Mouse (Mus musculus) myocyte (in vitro differentiated cells): Measurements from ENCODE around the gene Cd19. TPM values are rescaled to one million over a fixed set of nuclear protein-coding genes. Genes with fewer than 3 reads are reported as not detected.

ENCODE experiments used
- H3K27me3 ChIP-seq: one replicate; pipeline ENCODE4 v1.6.1; 2011; ENCODE audit not compliant: control insufficient read depth, insufficient read depth, insufficient read length
- H3K36me3 ChIP-seq: one replicate; pipeline ENCODE4 v1.6.1; 2011; ENCODE audit not compliant: control insufficient read depth, insufficient read depth
- H3K4me2 ChIP-seq: one replicate; pipeline ENCODE4 v1.6.1; 2011; ENCODE audit warnings: low read depth, control low read depth
- H3K4me3 ChIP-seq: one replicate; pipeline ENCODE4 v1.5.1; 2011; ENCODE audit warnings: mild to moderate bottlenecking, control low read depth, moderate library complexity
- H3K79me2 ChIP-seq: one replicate; pipeline ENCODE4 v1.6.1; 2011; ENCODE audit not compliant: control insufficient read depth, insufficient read depth
- H3ac ChIP-seq: one replicate; pipeline ENCODE4 v1.6.1; 2011; ENCODE audit not compliant: control insufficient read depth, insufficient read length
- CEBPB ChIP-seq: IDR thresholded peaks from 2 replicates; pipeline ENCODE4 v1.6.1; 2011; ENCODE audit warnings: mild to moderate bottlenecking, moderate library complexity; ENCODE audit not compliant: poor library complexity, insufficient read depth, severe bottlenecking
- E2F4 ChIP-seq: IDR thresholded peaks from one replicate; pipeline ENCODE4 v1.6.1; 2011; ENCODE audit warnings: mild to moderate bottlenecking, control low read depth, moderate library complexity; ENCODE audit not compliant: insufficient read depth
- MAX ChIP-seq: IDR thresholded peaks from one replicate; pipeline ENCODE4 v1.6.1; 2011; ENCODE audit warnings: low read depth, mild to moderate bottlenecking, control low read depth
- MYOD1 ChIP-seq, 3 experiments: IDR thresholded peaks; one replicate each; pipeline ENCODE4 v1.6.1; 2011; ENCODE audit warnings: control low read depth in 2 of 3, low read depth in 2 of 3, mild to moderate bottlenecking in 2 of 3, moderate library complexity in 1 of 3; ENCODE audit not compliant: insufficient read length in 2 of 3, control insufficient read depth in 1 of 3
- MYOG ChIP-seq, 3 experiments: IDR thresholded peaks; one replicate each; pipeline ENCODE4 v1.6.1; 2011; ENCODE audit warnings: control low read depth in 2 of 3, low read depth in 2 of 3, mild to moderate bottlenecking in 2 of 3; ENCODE audit not compliant: insufficient read length in 2 of 3, control insufficient read depth in 1 of 3, insufficient read depth in 1 of 3
- POLR2A ChIP-seq: IDR thresholded peaks from one replicate; pipeline ENCODE4 v1.6.1; 2011; ENCODE audit warnings: low read depth, mild to moderate bottlenecking, control low read depth, moderate library complexity; ENCODE audit not compliant: insufficient read length
- POLR2AphosphoS2 ChIP-seq: IDR thresholded peaks from one replicate; pipeline ENCODE4 v1.6.1; 2011; ENCODE audit warnings: low read depth, control low read depth; ENCODE audit not compliant: insufficient read length
- REST ChIP-seq: IDR thresholded peaks from one replicate; pipeline ENCODE4 v1.6.1; 2011; ENCODE audit warnings: mild to moderate bottlenecking, control low read depth, moderate library complexity; ENCODE audit not compliant: insufficient read depth, insufficient read length
- SRF ChIP-seq: IDR thresholded peaks from one replicate; pipeline ENCODE4 v1.6.1; 2011; ENCODE audit warnings: low read depth; ENCODE audit not compliant: control insufficient read depth, insufficient read length
- TCF12 ChIP-seq: IDR thresholded peaks from one replicate; pipeline ENCODE4 v1.6.1; 2011; ENCODE audit warnings: mild to moderate bottlenecking, control low read depth; ENCODE audit not compliant: poor library complexity, insufficient read depth, severe bottlenecking
- TCF3 ChIP-seq: IDR thresholded peaks from one replicate; pipeline ENCODE4 v1.6.1; 2011; ENCODE audit warnings: low read depth, control low read depth; ENCODE audit not compliant: insufficient read length
- USF1 ChIP-seq: IDR thresholded peaks from one replicate; pipeline ENCODE4 v1.6.1; 2011; ENCODE audit warnings: low read depth, mild to moderate bottlenecking, control low read depth, moderate library complexity
- polyA plus RNA-seq: library from polyadenylated mRNA; unstranded; fragments of >200 nt; fragmentation: generic; extraction: Trizol; gene quantifications from one replicate; pipeline ENCODE4 v1.2.1, GENCODE M21; 2012; ENCODE audit warnings: missing spikeins

The Cd19 gene
- polyA plus RNA-seq, 1 experiment, result 0.01 TPM

DNA sequence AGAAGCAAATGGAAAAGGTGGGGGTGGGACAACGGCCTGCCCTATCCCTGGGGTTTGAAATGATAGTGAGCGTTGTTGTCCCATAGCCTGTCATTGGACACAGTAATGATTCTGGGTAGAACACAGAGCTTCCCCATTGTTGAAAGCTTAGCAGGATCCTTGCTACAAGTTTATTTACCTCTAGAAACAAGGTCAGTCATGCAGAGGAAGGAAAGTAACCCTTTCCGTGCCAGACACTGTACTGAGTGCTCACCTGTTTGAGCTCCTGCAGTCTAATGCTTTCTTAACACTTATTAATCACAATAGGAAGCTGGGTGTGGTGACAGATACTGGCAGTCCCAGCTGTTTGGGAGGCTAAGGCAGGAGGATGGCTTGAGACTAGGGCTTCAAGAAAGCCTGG is 21.1 kb upstream of the Cd19 start:
- TF ChIP-seq MYOD1 (IDR thresholded peaks at IDR 0.05; ENCODE audit: control insufficient read depth in 1 of 3, insufficient read length in 2 of 3, low read depth in 2 of 3) (no peak), TCF3 (no peak), POLR2A (no peak), USF1 (no peak), MAX (no peak), TCF12 (no peak), POLR2AphosphoS2 (no peak), CEBPB (no peak), SRF (no peak), REST (no peak), MYOG (IDR thresholded peaks at IDR 0.05; ENCODE audit: control insufficient read depth in 1 of 3, insufficient read depth in 1 of 3, insufficient read length in 2 of 3, low read depth in 2 of 3) (no peak), E2F4 (no peak)
- Histone ChIP-seq H3K27me3 (no peaks in the 10 kb centered on the region), H3ac (no peak overlapping the region), H3K79me2 (no peaks in the 10 kb centered on the region), H3K4me3 (no peak overlapping the region), H3K36me3 (peaks cover 7% of the 10 kb centered on the region), H3K4me2 (no peak overlapping the region)

DNA sequence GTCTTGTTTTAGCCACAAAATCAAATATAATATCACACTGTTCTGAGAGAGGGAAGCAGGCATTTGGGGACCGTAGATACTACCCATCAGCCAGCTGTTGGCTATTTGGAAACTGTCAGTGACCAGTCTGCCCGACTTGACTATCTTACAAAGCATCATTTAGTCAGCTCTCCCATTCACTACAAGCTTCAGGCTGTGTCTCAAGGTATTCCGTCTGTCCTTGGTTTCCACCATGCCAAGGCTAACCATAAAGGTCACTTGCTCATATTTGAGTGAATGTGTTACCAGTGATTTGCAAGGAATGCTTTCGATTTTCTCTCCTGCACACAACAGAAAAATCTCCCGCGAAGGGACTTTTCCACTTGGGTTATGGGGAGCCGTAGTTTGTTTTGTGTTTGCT is 20.0 kb upstream of the Cd19 start:
- Histone ChIP-seq H3K36me3 (peaks cover 7% of the 10 kb centered on the region), H3K79me2 (no peaks in the 10 kb centered on the region), H3K4me3 (no peak overlapping the region), H3K4me2 (no peak overlapping the region), H3ac (no peak overlapping the region), H3K27me3 (no peaks in the 10 kb centered on the region)
- TF ChIP-seq MYOD1 (IDR thresholded peaks at IDR 0.05; ENCODE audit: control insufficient read depth in 1 of 3, insufficient read length in 2 of 3, low read depth in 2 of 3), result no peak
- no peak for TF ChIP-seq REST
- TF ChIP-seq TCF12, result no peak
- TF ChIP-seq MYOG (IDR thresholded peaks at IDR 0.05; ENCODE audit: control insufficient read depth in 1 of 3, insufficient read depth in 1 of 3, insufficient read length in 2 of 3, low read depth in 2 of 3), result no peak
- TF ChIP-seq SRF, result no peak
- no peak for TF ChIP-seq POLR2A
- TF ChIP-seq USF1, result no peak
- no peak for TF ChIP-seq TCF3
- no peak for TF ChIP-seq MAX
- no peak for TF ChIP-seq POLR2AphosphoS2
- no peak for TF ChIP-seq E2F4
- TF ChIP-seq CEBPB, result no peak

DNA sequence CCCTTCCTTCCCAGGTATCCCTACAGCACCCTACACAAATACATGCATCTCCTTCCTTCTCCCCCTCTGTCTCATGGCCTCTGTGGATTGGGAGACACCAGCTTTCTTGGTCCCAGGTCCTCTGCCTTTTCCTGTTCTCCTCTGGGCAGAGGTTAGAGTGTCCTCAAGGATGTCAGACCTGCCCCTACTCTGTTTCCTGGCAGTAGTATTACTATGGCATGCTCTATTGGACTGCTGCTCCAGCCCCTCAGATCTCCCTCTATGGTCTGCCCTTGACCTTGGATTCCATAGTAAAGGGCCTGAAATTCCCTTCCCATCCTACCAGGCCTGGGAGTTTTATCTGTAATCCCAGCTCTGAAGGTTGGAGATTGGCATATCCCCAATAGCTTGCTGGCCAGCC is 15.5 kb upstream of the Cd19 start:
- H3ac ChIP-seq, result no peak overlapping the region
- no peaks in the 10 kb centered on the region for H3K27me3 ChIP-seq
- H3K4me3 ChIP-seq, result peak overlapping the region; percentile 28
- peak overlapping the region; percentile 68 for H3K4me2 ChIP-seq
- no peaks in the 10 kb centered on the region for H3K79me2 ChIP-seq
- no peaks in the 10 kb centered on the region for H3K36me3 ChIP-seq
- TF ChIP-seq MYOG (IDR thresholded peaks at IDR 0.05; ENCODE audit: control insufficient read depth in 1 of 3, insufficient read depth in 1 of 3, insufficient read length in 2 of 3, low read depth in 2 of 3) (no peak), MAX (no peak), POLR2AphosphoS2 (no peak)

DNA sequence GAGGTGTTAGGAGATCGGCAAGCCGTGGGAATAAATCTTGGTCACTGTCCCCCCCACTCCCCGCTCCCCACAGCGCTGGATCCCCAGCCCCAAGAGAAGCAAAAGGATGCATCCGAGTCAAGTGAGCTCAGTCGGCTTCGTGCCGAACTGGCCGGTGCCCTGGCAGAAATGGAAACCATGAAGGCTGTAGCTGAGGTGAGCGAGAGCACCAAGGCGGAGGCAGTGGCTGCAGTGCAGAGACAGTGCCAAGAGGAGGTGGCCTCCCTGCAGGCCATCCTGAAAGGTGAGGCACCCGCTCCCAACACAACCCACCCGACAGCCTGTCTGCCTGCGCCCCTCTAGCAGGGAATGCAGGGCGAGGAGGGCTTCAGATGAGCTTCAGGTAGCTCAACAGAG is 14.8 kb upstream of the Cd19 start:
- TF ChIP-seq POLR2AphosphoS2 (no peak), CEBPB (no peak), TCF12 (no peak), REST (no peak), USF1 (no peak), POLR2A (no peak), SRF (no peak), TCF3 (no peak), E2F4 (no peak), MYOG (IDR thresholded peaks at IDR 0.05; ENCODE audit: control insufficient read depth in 1 of 3, insufficient read depth in 1 of 3, insufficient read length in 2 of 3, low read depth in 2 of 3) (no peak), MAX (no peak), MYOD1 (IDR thresholded peaks at IDR 0.05; ENCODE audit: control insufficient read depth in 1 of 3, insufficient read length in 2 of 3, low read depth in 2 of 3) (no peak)
- H3K4me3 ChIP-seq, result peak overlapping the region; percentile 28
- H3ac ChIP-seq, result peak overlapping the region; percentile 72
- peak overlapping the region; percentile 68 for H3K4me2 ChIP-seq
- H3K79me2 ChIP-seq, result no peaks in the 10 kb centered on the region
- H3K27me3 ChIP-seq, result no peaks in the 10 kb centered on the region
- no peaks in the 10 kb centered on the region for H3K36me3 ChIP-seq

DNA sequence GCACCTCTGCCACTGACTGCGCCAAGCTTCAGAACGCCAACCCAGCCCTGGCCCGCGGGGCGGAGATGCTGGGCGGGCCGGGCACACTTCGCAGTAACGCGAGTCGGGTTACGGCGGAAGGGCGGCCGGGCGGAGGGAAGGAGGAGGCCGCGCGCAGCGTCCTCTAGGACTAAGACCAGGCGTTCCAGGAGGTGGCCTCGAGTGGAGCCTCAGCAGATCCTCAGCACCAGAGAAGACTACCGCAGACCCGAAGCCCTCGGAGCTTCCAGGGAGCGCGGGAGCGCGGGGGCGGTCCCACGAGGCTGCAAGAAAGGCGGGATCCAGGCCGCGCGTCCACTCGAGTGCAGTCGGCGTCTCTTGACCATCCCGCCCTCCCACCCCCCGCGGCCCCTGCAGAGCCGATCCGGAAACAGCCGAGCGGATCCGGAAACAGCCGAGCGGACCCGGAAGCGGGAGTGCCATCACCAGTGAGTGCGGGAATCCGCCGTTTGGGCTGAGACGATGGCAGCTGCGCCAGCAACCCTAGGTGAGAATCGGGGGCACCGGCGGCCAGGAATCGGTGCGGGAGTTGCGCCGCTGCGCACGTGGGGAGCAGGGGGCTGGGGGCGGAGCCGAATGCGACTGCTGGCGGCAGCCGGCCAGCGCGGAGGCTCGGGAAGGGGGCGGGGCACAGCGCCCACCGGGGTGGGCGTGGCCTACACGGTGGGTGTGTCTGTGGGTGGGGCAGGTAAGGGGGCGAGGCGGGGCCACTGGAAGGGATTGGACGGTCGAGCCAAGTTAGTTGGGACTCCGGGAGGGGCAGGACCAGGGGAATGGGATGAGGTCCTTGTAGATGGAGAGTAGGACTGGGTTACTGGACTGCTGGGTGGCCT is 14.2 kb upstream of the Cd19 start, which contains the start of gene Rabep2:
TSS of gene Rabep2 (plus strand) at position 129 of the 872 bp plus-strand sequence.
- Histone ChIP-seq H3K4me3 (peak within 1 kb of the TSS; percentile 28), H3ac (peak within 1 kb of the TSS; percentile 72), H3K79me2 (no peaks in the 10 kb centered on the region), H3K27me3 (no peaks in the 10 kb centered on the region), H3K36me3 (no peaks in the 10 kb centered on the region), H3K4me2 (peak within 1 kb of the TSS; percentile 98)
- TF ChIP-seq E2F4 (no peak), MAX (no peak), CEBPB (no peak), POLR2A (peak; percentile 47), USF1 (no peak), TCF12 (no peak), REST (no peak), TCF3 (no peak), MYOG (IDR thresholded peaks at IDR 0.05; ENCODE audit: control insufficient read depth in 1 of 3, insufficient read depth in 1 of 3, insufficient read length in 2 of 3, low read depth in 2 of 3) (no peak), SRF (no peak), POLR2AphosphoS2 (peak; percentile 30), MYOD1 (IDR thresholded peaks at IDR 0.05; ENCODE audit: control insufficient read depth in 1 of 3, insufficient read length in 2 of 3, low read depth in 2 of 3) (no peak)
